9 mouse cellular contexts compared by ENCODE assay signal in the genomic region with DNA sequence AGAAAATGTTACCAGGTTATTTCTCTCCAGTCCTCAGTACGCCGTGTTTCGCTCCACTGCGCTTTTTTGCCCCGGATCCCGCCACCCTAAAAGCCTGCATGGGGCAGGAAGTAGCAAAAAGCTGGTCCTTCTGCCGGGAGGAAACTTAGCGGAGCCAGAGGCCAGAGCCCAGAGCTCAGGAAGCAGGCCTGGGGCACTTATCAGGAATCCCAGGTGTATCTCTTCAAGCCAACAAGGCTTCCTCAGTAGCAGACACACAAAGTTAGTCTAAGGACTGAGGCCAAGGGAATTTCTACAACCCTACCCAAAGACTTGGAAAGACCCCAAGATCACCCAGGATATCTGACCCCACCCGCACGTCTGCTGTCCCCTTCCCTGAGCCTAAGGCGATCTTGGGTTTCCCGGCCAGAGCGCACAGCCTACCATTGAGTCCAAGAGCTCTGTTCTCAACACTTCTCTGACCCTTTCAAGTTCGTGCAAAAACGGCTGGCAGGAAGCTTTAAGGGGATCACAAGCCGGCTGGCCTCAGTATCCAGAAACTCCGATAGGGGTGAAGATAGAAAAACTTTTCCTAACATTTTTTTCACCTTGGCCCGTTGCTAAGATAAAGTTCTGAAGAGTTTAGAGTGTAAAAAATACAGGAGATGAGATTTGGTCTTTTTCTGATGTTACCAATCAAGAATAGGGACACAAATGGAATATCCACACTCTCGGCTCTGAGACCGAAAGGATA. TPM values are rescaled to one million over a fixed set of nuclear protein-coding genes. Genes with fewer than 3 reads are reported as not detected.
A peak's percentile ranks its signal among the peaks of the same experiment; 100 is the strongest.
DNase-seq lines count a peak whose midpoint lies in the region; ATAC-seq and TF ChIP-seq lines count a peak whose summit lies in the region.
"Had no signal": no experiment of that assay in that cellular context is flagged by ENCODE, and none has a peak within 500 bp of the region (broad histone marks: within the 10 kb centered on the region; RNA-seq: fewer than 3 reads in every experiment).

No protein-coding gene starts in this region.

- peaks cover 48% of the 10 kb centered on the region for H3K27me3 ChIP-seq in hindbrain, embryonic 16.5 days (replicated peaks; ENCODE audit: control insufficient read depth, insufficient read depth, low read length)
- peaks cover 49% of the 10 kb centered on the region for H3K27me3 ChIP-seq in midbrain, embryonic 16.5 days (ENCODE audit: control insufficient read depth, insufficient read depth, low read depth, low read length)

- ATAC-seq in hindbrain, embryonic 16.5 days = no peak
- ATAC-seq in midbrain, embryonic 16.5 days = no peak

- H3K9ac ChIP-seq in hindbrain, embryonic 16.5 days (ENCODE audit: low read depth, low read length) = no peak overlapping the region
- no peak overlapping the region for H3K9ac ChIP-seq in midbrain, embryonic 16.5 days (ENCODE audit: low read depth, low read length)

- no peaks in the 10 kb centered on the region for H3K9me3 ChIP-seq in hindbrain, embryonic 16.5 days (ENCODE audit: control insufficient read depth, low read length)
- no peaks in the 10 kb centered on the region for H3K9me3 ChIP-seq in midbrain, embryonic 16.5 days (replicated peaks; ENCODE audit: control insufficient read depth, low read length, poor library complexity, severe bottlenecking)

- TF ChIP-seq CTCF in left cerebral cortex, adult 2 months (IDR thresholded peaks at IDR 0.05) = no peak

- no peaks in the 10 kb centered on the region for H3K36me3 ChIP-seq in hindbrain, embryonic 16.5 days (ENCODE audit: control insufficient read depth, insufficient read depth, low read length)
- H3K36me3 ChIP-seq in midbrain, embryonic 16.5 days (ENCODE audit: control insufficient read depth, insufficient read depth, low read length) = no peaks in the 10 kb centered on the region

- no peak overlapping the region for H3K27ac ChIP-seq in hindbrain, embryonic 16.5 days (ENCODE audit: low read depth, low read length)
- no peak overlapping the region for H3K27ac ChIP-seq in midbrain, embryonic 16.5 days (ENCODE audit: low read length)
- no peak overlapping the region for H3K27ac ChIP-seq in left cerebral cortex, adult 2 months

- intact Hi-C loops in heart, postnatal 25 days (cut with DNase I) = loop anchor here (10.0 kb wide), 3 partner anchors 163 to 323 kb away; partner anchors contain the start of gene Zfp281
- intact Hi-C loops in left cerebral cortex, adult 2 months (cut with DNase I) = loop anchor here (5.0 to 10.0 kb wide), 2 partner anchors 393 to 1895 kb away; no protein-coding TSS in a partner anchor

- no peak overlapping the region for H3K4me2 ChIP-seq in hindbrain, embryonic 16.5 days (ENCODE audit: low read length)
- H3K4me2 ChIP-seq in midbrain, embryonic 16.5 days (ENCODE audit: low read length) = peak overlapping the region; percentile 93; the same call in 1 of the 2 replicates

- H3K4me3 ChIP-seq in hindbrain, embryonic 16.5 days (ENCODE audit: low read length) = peak overlapping the region; percentile 39; the same call in 1 of the 2 replicates
- peak overlapping the region; percentile 11; the same call in 1 of the 2 replicates for H3K4me3 ChIP-seq in midbrain, embryonic 16.5 days (ENCODE audit: low read depth, low read length)
- no peak overlapping the region for H3K4me3 ChIP-seq in left cerebral cortex, adult 2 months

- WGBS in hindbrain, embryonic 16.5 days = 3% methylated on average over 20 of the region's 20 CpGs
- WGBS in midbrain, embryonic 16.5 days = 2% methylated on average over 20 of the region's 20 CpGs

- H3K4me1 ChIP-seq in hindbrain, embryonic 16.5 days (ENCODE audit: control insufficient read depth, insufficient read depth, low read depth, low read length) = peaks cover 17% of the 10 kb centered on the region
- peaks cover 22% of the 10 kb centered on the region for H3K4me1 ChIP-seq in midbrain, embryonic 16.5 days (ENCODE audit: control insufficient read depth, insufficient read depth, low read length)

- peak; percentile 87 for DNase-seq in heart, adult 11 months
- no peak for DNase-seq in heart, postnatal 25 days (ENCODE audit: low spot score)
- DNase-seq in embryo, embryonic 9.5 days (ENCODE audit: extremely low spot score) = peak; percentile 52
- DNase-seq in spleen, postnatal 4 days (ENCODE audit: low spot score in 2 of 2) = no peak
- DNase-seq in right cerebral cortex, postnatal 4 days = no peak
- DNase-seq in left cerebral cortex, adult 2 months (ENCODE audit: extremely low spot score in 1 of 2, low spot score in 2 of 2) = no peak
- DNase-seq: spleen, adult 18-20 months had no signal

RNA-seq across cellular contexts. Expression of gene Nr5a2, which starts 12.7 kb away (rescaled TPM):
- 1 to 10 TPM in 1 of 2 experiments, under 1 TPM in 1; 0.95 to 1.3 TPM for total RNA-seq in heart, postnatal 25 days (2021)
- polyA plus RNA-seq in hindbrain, embryonic 16.5 days (2015; fragmentation: Nextera tagmentation; extraction: Ambion mirVana) = 0.55 and 0.57 TPM in 2 replicates
- polyA plus RNA-seq in midbrain, embryonic 16.5 days (2015; fragmentation: Nextera tagmentation; extraction: Ambion mirVana) = 0.68 and 1.2 TPM in 2 replicates
- total RNA-seq in left cerebral cortex, adult 2 months (2021) = not detected

Comparison
In these comparisons a context has a peak if more than half of its experiments do, and no peak if none do; other contexts are left out.
1. DNase-seq: peak in heart, adult 11 months (single experiment) and embryo, embryonic 9.5 days (single experiment); none in heart, postnatal 25 days (single experiment), spleen, postnatal 4 days (0 of 2), right cerebral cortex, postnatal 4 days (single experiment) and left cerebral cortex, adult 2 months (0 of 2).